Mouse (Mus musculus): ENCODE data around the gene Gnb2.

The Gnb2 gene

DNA sequence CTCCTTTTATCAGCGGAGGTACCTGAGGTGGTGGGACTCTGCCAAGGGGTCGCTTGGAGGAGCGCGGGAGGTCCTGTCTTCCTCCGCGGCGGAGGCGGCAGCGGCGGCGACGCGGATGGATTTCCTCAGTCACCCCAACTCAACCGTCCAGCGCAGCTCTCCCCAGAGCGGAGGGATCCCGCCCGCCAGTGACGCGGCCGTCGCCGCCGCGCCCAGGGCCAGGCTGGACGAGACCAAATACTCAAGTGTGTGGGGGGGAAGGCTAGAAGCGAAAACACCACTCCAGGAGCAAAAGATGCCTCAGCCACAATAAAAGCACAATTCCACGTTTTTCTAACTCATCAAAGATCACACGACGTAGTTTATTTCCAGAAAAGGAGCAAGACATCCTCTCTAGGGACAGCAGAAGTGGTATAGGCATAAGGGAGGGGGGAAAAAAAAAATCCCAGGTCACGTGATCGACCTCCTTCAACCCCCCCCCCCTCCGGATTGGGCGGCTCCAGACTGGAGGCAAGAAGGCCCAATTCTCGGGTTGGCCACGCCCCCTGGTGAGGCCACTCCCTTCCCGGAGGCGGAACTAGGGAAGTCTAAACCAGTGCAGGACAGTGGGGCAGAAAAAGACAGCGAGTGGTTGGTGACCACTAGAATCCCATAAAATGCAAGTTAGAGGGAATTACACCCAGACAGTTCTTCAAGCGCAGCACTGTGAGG, at the start of gene Gnb2, which contains the start of gene Epo:
Gene Gnb2 (minus strand): TSS at position 394 of the 711 bp plus-strand sequence.
Gene Epo (minus strand): TSS at position 126 of the 711 bp plus-strand sequence.
- peak; percentile 100 for DNase-seq

GRCm38 (mm10) chr5:137582702-137583101, 49.4 kb upstream of the Gnb2 start:
- peak; percentile 35 for DNase-seq

GRCm38 (mm10) chr5:137580246-137580645, 46.9 kb upstream of the Gnb2 start:
- no peak for DNase-seq

DNA sequence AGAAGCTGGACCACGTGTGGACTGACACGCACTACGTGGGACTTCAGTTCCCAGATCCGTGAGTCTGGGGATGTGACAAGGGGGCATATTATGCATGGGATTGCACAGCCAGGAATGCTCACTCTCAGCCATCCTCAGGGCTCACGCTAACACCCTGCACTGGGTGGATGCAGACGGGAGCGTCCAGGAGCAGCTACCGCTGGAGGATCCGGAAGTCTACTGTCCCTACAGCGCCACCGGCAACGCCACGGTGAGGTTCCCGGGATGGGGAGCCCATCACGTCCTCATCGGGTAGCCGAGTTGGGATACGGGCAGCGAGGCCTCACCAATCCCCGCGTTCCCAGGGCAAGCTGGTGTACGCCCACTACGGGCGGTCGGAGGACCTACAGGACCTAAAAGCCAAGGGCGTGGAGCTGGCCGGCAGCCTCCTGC, 41.2 kb upstream of the Gnb2 start:
- peak; percentile 58 for DNase-seq

GRCm38 (mm10) chr5:137570691-137571586, 37.6 kb upstream of the Gnb2 start:
- DNase-seq = no peak

GRCm38 (mm10) chr5:137570181-137570580, 36.9 kb upstream of the Gnb2 start:
- no peak for DNase-seq

DNA sequence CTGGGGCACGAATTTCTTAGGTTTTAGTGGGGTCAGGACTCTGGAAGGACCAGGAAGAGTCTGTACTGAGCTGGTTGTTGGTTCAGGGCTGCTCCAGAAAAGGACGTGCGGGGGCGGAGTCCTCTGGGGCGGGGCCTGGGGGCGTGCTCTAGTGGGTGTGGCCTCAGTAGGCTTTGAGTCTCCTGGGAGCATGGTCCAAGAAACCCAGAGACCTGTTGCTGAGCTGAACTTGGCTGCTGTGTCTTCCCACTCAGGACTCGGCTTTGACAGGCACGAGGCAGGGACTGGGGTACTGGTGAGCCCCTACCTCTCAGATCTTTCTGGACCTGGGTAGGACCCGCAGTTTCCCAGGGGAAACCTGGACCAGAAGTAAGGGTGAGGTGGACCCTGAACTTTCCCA, 36.4 kb upstream of the Gnb2 start, which contains the start of gene Tfr2:
Gene Tfr2 (plus strand): TSS at position 176 of the 400 bp plus-strand sequence.
- peak; percentile 74 for DNase-seq

DNA sequence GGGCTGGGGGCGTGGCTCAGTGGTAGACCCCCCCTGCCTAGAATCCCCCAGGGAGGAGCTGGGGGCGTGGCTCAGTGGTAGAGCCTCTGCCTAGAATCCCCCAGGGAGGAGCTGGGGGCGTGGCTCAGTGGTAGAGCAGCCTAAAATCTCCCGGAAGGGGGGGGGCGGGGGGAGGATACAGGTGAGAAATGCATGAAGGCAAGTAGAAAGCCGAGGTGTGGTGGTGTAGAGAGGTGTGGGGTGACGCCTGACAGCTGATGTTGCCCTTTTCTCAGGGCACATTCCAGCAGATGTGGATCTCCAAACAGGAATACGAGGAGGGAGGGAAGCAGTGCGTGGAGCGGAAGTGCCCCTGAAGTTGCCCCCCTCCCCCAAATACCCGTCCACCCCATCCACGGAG, 35.7 kb upstream of the Gnb2 start:
- DNase-seq = no peak

DNA sequence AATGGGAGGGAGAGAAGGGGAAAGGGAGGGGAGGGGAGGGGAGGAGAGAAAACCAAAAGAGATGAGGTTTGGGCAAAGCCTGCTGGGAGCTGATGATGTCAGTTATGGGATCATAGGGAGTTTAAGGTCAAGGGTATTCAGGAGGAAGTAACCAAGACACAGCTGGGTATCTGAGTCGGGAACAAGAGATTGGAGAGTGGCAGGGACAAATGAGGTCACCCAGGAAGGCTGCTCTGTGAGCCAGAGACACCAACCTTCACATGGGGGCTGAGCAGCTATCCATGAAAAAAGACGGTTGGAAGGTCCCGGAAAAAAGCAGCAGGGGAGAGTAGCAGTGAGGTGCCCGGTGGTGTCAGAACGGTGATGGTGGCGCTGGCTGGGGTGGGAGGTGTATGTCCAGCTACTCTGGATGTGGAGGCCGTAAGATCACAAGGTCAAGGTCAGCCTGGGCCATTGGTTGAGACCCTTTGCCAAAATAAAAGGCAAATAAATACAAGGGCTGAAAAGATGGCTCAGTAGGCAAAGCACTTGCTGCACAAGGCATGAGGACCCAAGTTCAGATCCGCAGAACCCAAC, 35.0 kb upstream of the Gnb2 start:
- DNase-seq = no peak

DNA sequence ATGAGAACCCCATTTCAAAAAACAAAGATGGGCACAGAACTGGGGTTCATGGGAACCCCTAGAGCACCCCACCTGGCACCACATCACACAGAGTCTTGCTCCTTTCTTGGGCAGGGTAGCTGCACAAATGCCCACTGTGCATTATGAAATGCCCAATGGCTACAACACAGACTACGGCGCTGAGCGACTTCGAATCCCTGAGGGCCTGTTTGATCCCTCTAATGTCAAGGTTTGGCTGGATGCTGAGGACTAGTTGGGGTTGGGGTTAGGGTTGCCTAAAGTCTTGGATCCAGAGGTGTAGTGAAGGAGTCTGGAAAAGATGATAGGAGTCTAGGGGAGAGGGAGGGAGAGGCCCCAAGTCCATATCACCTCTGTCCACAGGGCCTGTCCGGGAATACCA, 33.1 kb upstream of the Gnb2 start:
- DNase-seq = no peak

DNA sequence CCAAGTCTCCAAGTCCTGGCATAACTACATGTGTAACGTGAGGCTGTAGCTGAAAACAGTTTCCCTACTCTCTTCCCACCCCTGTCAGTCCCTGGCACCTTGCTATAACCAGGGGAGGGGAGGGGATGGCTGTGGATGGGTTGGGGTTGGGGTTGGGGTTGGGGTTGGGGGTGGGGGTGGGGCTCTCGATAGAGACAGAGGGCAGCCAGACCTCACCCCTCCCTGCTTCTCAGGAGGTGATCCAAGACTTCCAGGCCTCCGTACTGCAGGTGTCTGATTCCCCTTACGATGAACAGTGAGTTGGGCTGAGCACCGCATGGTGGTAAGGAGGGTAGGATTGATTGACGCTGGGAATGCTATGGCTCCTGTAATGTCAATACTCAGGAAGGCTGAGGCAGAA, 32.4 kb upstream of the Gnb2 start:
- DNase-seq = no peak

- no peak for DNase-seq
These were observed 29.7 kb upstream of the Gnb2 start for GRCm38 (mm10) chr5:137562965-137563364.

DNA sequence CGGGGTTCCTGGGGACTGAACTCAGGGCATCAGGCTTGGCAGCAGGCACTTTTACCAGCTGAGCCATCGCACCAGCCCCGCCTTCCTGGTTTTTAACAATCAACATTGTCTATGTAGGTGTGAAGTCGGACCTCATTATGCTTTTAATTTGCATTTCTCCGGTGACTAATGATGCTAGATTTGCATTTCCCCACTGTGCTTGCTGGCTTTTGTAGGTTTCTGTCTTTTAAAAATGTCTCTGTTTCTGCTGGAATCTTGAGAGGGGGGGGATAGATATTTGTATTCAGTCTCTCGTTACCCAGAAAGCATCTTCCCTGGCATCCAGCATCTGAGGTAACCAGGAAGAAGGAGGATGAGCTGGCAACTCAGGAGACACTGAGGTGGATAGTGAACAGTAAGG, 28.2 kb upstream of the Gnb2 start:
- DNase-seq = no peak

DNA sequence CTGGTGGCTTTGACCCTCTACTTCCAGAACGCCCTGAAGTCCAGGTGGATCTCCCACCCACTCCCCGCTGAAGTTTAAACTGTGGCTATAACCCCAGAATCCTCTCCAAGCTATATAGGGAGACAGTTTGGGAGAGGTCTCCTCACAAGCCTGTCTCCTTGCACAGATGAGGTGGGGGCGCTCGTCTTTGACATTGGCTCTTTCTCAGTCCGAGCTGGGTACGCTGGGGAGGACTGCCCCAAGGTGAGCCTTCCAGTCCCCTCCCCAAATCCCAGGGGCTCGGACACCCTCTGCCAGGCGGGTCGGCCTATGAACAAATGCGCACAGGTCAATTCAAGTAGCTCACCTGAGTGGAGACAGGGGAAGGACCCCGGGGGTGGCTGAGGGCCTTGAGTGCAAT, 20.6 kb upstream of the Gnb2 start:
- no peak for DNase-seq

GRCm38 (mm10) chr5:137553411-137553837, 20.1 kb upstream of the Gnb2 start, which contains the start of gene Actl6b:
Gene Actl6b (plus strand): TSS chr5:137553517.
- DNase-seq = peak; percentile 74

DNA sequence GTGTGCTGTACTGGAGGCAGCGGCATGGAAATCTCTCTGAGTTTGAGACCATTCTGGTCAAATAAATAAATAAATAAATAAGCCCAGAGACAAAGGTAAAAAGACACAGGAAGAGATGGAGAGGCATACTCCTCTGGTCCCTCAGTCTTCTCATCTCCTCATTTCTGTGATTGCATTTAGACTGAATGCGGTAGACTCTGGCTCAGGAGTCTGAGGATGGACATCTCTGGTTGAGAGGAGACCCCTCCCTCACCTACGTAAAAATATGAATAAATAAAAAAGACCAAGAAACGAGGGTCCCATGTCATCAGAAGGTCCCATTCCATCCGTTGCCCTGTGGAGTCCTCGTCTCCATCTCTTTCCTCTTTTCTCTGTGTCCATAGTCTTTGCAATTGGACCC, 19.7 kb upstream of the Gnb2 start:
- no peak for DNase-seq

DNA sequence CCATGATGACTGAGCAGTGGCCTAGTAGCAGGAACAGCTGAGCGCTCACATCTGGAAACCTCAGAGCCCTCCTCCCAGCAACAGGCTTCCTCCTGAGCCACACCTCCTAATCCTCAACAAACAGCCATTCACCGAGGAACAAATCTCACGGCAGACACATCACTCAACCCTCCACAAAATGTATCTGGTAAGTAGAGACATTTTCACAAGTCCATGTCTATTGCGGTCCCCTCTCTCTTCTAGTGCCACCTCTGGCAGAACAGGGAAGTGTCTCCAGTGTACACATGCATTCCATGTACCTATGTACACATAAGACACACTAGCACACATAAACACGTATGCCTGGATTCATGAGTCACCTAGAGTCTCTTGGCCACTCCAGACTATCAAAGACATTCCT, 17.8 kb upstream of the Gnb2 start:
- DNase-seq = no peak

DNA sequence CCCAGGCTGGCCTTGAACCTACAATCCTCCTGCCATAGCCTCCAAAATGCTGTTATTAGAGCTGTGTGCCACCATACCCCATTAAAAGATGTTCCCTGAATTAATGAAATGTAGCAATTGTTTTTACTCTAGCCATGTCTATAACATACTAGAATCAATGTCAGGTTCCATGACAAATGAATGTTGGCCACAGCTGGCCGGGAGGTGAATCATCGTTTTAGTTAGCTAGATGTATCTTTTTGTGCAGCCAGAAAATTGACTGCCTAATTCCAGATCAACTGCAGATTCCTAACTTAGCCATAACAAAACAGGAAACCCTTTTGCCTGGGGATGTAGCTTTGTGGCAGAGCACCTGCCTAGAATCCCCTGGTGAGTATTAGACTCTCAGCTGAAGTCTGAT, 16.5 kb upstream of the Gnb2 start:
- DNase-seq = no peak

- no peak for DNase-seq
These were observed 12.3 kb upstream of the Gnb2 start for GRCm38 (mm10) chr5:137545596-137545995.

- DNase-seq = no peak
These were observed 11.6 kb upstream of the Gnb2 start for GRCm38 (mm10) chr5:137544926-137545325.

DNA sequence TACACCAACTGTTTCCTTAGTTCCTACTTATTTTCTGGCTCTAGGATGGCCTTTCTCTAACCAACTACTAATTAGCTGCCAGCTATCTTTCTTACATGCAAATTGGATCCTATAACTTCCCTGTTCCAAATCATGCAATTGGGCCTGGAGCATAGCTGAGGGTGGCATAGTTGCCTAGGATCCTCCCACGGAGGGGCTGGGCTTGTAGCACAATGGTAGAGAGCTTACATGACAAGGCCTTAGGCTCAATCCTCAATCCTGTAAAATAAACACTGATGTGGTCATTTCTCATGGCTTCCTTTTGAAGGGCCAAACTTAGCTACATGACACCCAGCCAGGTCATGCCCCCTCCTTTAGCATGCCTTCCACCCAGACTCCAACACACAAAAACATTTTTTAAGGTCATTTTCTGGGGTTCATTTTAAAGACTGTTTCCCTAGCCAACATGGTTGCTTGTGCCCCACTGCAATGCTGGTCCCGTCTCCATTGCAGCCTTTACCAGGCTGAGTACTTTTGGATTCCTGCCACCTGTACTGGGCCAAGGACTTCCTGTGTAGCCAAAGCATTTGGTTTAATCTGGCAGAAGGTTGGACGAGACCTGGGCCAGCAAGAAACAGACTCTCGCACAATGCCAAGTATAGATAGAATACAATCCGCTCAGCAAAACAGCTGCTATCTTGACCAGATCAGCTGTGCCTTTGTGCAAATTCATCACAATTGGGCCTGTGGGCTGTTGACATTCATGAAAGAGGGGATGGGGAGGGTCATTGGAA, 8.6 kb upstream of the Gnb2 start:
- DNase-seq = no peak

GRCm38 (mm10) chr5:137540991-137541390, 7.7 kb upstream of the Gnb2 start:
- DNase-seq = no peak
